Mouse (Mus musculus) spleen, postnatal 36 days (tissue): ENCODE results near the gene Ripor3.

Experiments
- DNase-seq, 2 experiments: peaks; one replicate each; pipeline ENCODE4 v3.0.0; 2022; ENCODE audit warnings: low spot score in 2 of 2, mixed read lengths in 1 of 2

Gene Ripor3

DNA sequence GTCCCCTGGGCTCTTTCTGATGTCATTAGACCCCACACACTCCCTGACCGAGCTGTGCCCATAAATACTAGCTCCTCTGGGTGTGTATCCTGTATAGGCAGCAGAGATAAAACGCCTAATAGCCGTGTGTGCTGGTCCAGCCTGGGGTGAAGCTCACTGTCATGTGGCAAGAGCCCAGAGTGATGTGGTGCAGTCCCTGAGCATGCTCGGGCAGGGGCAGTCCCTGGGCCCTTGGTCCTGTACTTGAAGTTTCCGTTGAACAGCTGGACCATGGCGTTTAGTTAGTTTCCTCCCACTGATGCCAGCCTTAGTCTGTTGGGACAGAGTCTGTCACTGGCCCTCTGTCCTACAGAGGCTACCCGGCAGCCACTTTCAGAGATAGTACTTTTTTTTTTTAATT, 55.5 kb downstream of the Ripor3 start:
- DNase-seq, result peak; percentile 76 to 81

DNA sequence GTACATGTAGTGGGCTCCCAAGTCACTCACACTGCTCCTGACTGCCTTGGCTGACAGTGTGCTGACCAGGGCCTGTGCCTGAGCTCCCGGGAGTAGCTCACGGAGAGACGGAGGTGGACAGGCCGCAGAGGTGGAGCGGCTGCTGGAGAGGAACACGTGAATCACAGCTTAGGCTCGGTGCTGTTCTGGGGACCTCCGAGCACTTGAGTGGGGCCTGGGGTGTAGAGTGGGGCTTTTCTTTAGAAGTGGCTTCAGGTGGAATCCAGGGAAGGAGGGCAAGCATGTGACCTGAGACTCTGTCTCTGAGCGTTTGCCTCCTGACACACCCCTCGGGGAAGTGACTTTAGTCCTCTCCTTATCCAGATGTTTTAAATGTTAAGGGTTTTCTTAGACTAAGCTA, 56.6 kb downstream of the Ripor3 start:
- no peak for DNase-seq

DNA sequence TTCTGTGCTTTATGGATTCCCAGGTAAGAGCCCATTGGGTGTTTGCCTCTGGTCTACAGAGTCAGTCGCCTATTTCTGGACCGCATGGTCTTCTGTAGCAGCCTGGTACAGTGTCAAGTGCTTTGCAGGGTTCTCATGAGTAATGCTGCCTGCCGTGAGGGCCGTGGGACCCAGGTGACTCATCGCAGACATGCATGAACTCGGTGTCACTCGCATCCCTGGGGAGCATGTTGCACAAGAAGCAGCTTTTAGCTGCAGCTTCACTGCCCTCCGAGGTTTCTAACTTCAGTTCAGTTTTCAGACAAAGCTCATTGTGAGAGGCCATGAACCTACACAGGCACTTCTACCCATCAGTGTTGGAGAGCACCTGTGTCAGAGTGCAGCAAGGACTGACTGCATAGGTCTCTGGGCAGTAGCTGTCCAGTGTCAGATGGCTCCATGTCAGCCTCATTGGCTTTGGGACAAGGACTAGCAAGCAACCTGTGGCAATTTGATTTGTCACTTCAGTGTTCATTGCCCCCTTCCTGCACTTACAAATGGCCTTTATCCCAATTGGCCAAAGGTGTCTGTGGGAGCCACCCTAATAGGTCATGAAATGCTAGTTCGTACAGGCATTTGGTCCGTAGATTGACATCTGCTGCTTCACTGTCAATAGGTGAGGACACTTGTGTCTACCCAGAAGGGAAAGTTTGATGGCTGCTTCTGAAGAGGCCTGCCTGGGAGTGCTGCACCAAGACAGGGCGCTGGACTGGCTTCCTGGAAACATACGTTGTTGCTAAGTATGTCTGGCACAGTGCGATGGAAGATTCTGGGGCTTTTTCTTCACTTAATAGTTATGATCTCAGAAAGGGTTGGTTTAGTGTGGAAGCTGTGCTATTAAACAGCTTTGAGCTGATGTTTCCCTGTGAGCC, 58.9 kb downstream of the Ripor3 start:
- peak; percentile 56 to 66 for DNase-seq

DNA sequence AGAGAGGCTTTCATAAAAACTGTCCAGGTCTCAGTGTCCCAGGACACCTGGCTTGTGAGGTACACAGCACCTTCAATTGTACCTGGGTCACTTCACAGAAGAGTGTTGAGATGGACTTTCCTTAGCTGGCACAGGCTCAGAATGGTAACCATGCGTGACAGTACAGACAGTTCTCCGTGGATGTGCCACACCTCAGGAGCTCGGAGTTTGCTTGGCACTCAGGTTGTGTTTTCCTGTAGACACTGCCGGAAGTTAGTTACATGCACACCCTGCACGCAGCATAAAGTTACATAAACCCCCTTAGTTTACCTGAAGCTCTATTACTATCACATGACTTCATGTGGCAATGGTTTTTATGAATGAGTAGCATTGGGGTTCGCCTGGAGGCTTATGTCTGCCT, 59.7 kb downstream of the Ripor3 start:
- DNase-seq, result no peak

DNA sequence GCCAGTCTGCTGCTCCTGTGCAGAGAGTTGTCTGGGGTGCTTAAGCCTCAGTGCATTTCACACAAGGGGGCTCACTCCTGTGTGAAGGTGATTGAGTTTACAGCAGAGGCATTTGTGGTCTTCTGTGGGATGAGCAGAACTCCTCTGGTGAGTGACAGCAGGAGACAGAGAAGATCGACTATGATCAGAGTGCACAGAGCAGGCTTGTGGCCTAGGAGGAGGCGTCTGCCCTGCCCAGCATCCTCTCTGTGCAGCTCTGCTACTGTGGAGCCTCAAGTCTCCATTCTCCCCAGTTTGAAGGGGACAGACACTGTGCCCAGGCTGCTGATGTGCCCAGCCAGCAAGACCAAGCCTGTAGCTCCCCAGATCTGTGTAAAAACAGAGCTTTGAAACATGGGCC, 60.6 kb downstream of the Ripor3 start:
- no peak for DNase-seq

DNA sequence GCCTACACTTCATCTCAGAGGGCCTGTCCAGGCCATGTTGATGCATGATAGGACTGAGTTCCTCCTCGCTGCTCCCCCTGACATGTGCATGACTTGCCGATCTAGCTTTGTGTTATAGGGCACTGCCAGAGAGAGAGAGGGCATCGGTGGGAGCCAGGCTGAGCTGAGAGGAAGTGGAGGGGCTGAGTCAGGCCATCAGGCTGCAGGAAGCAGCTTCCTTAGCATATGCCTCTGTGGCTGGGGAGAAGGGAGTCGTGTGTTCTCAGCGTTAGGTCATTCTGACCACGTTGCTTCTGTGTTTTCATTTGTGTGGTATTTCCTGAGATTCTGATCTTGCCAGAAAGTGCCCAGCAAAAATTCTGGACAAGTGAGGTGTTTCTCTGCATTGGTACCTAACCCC, 61.2 kb downstream of the Ripor3 start:
- peak; percentile 55 for DNase-seq

DNA sequence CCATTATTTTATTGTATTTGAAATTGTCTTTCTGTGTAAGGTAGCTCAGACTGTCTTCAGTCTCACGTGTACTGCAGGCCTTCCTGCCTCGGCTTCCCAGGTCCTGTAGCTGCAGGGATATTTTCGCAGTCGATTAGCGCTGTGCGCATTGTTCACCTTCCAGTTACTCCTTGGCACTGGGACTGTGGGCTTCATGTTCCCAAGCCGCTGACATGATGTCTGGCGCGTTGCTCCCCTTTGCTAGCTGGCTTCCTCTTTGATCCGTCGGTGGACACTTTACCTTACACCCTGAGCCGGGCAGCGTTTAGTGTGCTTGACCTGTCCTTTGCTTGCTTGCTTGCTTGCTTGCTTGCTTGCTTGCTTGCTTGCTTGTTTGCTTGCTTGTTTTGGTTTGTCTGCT, 61.9 kb downstream of the Ripor3 start:
- no peak for DNase-seq

DNA sequence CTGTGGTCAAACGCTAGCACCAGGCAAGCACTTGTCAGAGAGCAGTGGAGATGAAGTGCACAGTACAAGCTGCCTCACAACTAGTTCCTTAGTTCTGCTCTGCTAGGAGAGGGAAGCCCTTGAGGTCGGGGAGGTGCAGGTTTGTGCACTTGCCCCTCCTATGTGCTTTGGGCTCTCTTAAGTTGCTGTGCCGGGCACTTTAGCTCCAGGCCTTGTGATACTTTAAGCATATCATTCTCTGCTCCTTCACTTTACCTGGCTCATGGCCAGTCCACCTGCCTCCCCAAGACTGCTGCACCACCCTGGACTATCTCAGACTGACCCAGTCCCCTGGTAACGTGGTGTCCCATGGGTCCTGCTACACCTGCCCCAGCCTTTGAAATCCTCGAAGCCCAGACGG, 62.4 kb downstream of the Ripor3 start:
- peak in 1 of 2 experiments; percentile 48 for DNase-seq

DNA sequence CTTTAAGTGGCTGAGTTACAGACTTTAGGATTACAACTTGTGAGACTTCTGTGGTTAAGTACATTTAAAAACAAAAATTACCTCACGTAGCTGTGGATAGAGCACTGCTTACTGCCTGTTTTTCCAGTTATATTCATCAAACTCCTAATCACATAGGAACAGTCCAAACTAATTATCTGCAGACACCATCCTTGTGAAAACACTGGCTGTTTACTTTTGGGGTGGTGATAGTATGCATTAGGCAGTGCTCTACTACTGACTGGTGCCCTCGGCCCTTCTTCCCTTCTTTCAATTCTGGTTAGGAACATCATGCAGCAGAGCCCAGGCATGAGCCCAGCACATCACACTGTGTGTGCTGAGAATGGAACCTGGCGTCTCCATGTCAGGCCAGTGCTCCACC, 63.2 kb downstream of the Ripor3 start:
- DNase-seq, result no peak

DNA sequence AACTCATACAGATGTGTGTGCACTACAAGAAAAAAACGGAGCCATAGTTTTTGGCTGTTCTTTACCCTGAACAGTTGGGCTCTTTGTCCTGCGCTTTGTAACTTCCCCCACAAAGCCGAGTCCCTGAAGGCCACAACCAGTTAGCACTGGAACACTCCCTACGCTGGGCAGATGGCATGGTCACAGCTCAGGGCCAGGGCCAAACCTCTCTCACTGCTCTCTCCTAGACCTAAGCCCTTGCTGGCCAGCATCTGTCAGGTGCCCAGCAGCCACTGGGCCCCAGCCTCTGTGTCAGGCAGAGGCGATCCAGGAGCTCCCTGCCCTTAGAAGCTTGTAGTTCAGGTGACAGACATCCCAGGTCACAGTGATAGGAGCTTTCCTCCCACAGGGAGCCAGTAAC, 65.0 kb downstream of the Ripor3 start:
- no peak for DNase-seq

DNA sequence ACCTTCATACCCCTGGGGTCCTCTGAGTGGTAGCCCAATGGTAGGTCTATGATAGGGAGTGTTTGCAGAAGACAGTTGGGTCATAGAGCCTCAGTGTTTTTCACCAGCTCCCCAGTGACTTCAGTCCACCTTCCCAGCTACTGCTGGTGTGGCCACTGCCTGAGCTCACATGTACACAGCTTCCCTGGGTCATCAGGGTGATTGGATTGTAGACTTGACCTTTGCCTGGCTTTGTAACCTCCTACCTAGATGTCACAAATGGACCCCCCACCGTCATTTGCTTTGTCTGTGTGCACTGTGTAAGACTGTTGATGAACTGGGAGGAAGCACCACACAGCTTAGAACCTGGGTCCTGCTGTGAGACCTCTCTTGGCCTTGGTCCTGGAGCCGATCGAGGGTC, 66.2 kb downstream of the Ripor3 start:
- no peak for DNase-seq

DNA sequence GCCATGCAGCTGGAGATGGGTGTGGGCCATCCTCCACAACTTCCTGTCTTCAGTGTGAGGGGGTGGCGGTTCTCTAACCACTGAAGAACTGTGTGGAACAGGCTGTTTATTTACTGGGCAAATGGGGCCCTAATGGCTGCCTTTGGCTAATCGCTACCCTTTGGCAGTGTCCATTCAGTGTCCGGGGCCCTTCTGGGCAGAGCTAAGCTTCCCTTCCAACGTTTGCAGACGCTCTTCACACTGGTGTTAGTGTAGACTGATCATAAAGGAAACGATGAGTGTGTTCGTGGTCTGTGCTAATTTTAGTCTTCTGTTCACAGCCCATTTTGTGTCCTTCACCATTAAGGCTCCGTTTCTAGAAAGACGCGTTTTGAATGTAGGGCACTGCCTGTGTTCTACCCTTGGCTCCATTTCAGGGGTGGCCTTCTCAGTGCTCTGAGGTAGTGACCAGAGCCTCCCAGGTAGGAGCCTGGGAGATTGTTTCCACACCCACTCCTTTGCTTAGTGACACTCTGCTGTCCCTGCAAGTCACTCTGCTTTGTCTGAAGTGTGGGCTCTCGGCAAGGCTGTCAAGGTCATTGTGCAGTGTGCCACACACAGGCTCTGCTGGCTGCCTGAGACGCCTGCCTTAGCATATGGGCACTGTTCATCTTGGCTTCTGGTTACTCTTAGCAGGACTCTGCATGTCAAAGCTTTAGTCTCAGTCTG, 67.3 kb downstream of the Ripor3 start:
- peak; percentile 82 to 84 for DNase-seq

DNA sequence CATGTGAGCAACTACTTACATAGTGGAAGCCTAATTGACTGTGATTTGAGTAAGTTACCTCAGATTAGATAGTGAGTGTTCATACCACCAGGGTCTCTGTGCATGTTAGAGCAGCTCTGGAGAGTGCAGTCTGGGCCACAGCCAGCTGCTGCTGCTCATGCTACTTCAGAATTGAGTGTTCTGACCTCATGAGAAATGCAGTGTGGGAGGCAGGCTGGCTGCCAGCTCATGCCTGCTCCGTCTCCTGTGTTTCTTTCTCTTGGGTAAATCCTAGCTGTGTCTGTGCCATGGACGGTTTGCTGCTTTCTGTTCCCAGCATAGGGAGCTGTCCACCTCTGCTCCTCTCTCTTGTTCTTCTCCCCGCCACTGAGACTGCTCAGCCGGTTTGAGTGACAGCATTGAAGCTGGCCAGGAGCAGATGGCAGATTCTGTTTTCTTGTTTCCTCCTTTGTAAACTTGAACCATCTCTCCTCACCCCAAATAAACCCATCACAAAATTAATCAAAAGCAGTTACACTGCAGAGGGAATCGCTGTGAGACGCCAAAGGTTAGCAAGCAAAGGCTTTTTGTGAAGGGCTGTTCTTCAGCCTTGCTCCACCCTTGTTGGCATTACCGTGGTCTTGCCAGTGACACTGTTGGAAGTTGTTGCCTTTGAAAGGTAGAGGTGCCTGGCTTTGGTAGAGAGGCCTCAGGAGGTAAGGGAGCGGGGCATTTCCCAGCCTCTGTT, 68.1 kb downstream of the Ripor3 start:
- DNase-seq, result peak in 1 of 2 experiments; percentile 39

DNA sequence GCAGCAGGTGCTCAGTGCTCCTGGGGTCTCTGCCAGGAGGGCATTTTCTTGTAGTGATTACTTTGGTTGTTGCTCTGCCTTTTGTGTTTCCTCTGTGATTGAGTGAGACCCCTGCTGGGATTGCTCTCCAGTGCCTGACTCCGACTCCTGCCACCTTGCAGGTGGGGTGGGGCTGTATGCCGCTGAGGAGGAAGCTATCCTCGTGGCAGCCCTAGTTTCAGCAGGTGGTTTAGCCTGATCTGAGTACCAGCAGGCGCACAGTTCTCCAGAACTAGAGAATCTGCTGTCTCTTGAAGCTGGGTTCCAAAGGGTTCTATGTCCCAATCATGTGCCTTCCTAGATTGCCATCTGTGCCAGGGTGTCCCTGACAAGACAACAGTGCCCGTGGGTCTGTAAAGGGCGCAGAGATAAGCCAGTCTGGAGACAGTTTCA, 68.7 kb downstream of the Ripor3 start:
- peak in 1 of 2 experiments; percentile 47 for DNase-seq

DNA sequence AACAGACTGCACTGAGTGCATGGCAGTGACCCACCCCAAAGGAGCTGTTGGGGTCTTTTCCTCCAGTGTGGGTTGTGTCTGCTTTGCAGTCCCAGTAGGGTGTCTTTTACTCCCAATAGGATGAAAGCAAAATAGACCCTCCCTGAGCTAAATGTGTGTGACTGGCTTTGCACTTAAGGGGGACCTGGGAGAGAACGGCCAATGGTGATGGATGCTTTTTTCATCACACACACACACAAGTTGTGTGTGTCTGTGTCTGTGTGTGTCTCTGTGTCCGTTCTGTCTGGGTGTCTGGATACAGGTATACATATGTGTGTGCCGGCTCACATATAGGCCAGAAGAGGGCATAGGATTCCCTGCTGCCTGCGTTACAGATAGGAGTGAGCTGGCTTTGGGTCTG, 69.1 kb downstream of the Ripor3 start:
- no peak for DNase-seq

DNA sequence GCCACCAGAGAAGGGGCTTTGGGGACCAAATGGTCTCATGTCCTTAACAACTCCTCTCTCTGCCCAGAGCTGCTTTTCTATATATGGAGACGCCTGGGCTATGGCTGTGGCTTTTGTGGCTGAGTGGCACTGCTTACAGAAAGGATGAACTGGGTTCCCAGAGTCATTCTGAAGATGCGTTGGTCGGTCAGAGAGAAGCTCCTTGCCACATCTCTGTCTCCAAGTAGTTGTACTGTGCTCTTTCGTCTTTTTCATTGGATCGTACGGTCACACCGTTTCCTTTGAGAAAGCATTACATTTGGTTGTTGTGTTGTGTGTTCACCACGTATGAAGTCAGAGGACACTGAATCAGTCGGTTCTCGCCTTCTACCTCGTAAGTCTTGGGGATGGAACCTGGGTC, 69.8 kb downstream of the Ripor3 start:
- DNase-seq, result no peak

DNA sequence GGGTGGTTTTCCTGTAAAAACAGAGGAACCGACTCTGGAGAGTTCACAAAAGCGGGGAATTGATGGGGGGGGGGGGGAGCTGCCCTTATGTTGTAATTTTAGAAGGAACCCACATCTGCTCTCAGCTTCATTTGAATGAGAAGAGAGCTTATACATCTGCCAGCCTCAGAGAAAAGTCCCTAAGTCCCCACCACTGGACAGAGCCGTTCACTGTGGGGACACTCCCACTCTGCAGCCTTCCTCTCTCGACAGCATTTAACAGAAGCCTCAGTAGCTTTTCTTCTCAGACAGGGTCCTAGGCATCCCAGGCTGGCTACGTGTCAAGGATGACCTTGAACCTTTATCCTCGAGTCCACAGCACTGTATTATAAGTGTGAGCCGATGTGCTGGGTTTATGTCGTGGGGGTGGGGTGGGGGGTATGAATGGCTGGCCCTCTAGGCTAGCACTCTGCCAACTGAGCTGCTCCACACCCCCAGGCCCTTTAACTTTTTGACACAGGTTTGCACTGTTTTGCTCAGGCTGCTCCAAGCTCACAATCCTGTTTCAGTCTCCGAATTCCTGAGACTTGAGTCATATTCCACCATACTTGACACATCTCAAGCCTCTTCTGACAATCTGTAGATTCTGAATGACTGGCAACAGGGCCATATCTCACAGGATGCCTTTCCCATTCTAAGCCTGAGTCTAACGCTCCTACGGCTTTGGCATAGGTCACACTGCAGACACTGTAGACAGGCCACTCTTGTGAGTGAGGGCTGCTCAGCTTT, 70.6 kb downstream of the Ripor3 start:
- DNase-seq, result peak in 1 of 2 experiments; percentile 50

DNA sequence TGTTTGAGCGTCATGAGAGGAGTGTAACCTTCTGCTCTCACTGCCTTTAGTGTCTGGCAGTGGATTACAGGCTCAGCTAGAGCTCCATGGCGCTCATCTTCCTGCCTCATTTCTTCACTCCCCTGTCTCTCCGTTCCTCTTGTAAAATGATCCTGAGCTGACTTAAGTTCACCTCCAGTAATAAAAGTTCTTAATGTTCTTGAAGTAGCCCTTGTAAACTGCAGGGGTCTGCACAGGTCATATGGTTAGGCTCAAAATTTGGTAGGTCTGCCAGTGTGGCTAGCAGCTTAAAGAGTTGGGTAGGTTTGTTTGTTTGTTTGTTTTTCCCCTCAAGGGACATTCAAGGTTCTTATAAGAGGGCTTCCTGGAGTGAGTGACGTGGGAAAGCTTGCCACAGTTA, 71.2 kb downstream of the Ripor3 start:
- no peak for DNase-seq

DNA sequence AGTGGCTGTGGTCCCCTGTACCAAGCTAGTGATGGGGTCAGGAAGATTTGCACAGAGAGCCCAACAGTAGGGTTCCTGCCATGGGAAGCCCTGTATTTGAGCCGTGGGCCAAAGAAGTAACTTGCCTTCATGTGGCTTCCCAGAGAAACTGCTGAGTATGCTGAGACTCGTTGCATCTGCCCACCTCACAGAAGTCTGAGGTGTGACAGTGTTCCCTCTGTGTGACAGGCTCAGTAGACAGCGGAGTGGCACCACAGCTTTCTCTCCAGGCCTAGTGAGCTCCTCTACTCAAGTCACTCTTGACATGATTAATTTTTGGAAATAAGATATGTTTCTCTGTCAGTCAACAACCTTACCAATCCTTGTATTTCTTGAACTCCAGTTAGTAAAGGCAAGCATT, 71.6 kb downstream of the Ripor3 start:
- no peak for DNase-seq

DNA sequence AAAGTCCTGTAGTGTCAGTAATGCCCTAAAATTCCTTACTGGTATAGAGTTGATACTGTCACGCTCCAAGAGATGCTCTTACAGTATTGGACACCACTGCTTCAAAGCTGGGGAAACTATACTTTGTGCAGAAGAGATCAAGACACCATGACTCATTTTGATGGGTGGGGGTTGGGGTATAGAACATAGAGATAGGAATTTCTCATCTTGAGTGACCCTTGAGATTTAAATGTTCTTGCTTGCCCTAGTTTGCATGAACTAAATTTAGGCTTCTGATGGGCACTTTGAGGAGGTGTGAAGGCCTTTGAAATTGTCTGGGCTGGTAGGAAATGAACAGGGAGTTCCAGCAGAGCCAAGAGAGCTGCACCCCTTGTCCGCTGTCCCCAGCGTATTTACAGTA, 74.5 kb downstream of the Ripor3 start:
- no peak for DNase-seq

DNA sequence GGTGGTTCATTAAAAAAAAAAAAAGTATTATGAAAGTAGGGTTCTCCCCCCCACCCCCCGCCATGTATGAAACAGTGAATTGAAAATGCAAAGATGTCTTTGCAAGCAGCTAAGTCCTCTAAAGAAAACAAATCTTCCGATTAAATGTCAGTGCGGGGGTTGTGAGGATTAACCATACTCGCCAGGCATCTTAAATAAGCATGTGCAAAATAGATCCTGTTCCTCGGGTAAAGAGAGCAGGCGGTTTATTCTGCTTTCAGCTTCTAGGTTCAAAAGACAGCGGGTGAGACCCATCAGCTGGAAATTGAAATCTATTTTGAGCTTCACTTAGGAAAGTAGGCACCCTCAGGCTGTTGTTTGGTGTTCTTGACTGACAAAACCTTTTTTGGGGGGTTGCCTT, 77.0 kb downstream of the Ripor3 start:
- DNase-seq, result no peak
